Mouse (Mus musculus): ENCODE measurements around the gene Alx1. TPM values are rescaled to one million over a fixed set of nuclear protein-coding genes. Genes with fewer than 3 reads are reported as not detected.

Alx1 gene
- not detected for polyA plus RNA-seq (2014; fragmentation: Illumina TruSeq; extraction: RNeasy Lipid Tissue Mini Kit (QIAGEN cat#74804); ENCODE audit: low read depth, low replicate concordance)

DNA sequence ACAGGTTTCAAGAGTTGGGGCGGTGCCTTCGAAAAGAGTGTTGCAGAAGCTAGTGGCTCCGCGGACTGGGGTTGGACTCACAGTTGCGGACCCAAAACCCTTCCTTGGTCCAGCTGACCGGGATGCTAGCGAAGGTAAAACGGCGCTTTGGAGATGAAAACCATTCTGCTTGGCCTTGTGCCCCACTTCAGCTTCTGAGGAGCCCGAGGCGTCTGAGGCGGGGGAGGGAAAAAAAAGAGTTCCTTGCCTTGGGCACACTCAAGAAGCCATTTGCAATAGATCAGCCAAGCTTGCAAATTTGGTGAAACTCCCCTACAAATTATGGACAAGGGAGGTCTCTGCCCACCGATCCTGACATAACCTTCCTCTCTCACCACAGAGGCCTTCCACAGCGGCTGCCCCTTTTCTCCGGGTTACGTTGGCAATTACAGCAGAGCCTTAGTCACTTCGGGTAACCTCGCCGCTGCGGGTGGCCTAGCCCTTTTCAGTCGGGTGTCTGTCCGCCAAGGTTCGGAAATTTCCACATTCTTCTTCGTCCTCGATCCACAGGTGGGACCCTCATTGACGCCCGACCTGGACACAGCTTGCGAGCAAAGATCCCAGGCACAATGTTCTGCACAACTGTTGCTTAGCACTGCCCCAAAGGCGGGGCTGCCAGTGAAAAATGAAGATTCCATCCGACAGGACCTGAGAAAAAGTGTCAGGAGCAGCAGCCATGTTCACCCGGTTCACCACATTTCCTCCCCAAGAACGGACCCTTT is at the start of gene Alx1:
Gene Alx1, minus strand, starts transcription at position 486 of the 761 bp plus-strand sequence.

Other genes starting within 250 kb of the Alx1 start
- not detected for gene Lrriq1, start 206.1 kb upstream of the Alx1 start, polyA plus RNA-seq (2014; fragmentation: Illumina TruSeq; extraction: RNeasy Lipid Tissue Mini Kit (QIAGEN cat#74804); ENCODE audit: low read depth, low replicate concordance)

Data from heart, adult 10 weeks (tissue).